Mouse (Mus musculus): ENCODE measurements around the gene Atp4a.

Atp4a gene

DNA sequence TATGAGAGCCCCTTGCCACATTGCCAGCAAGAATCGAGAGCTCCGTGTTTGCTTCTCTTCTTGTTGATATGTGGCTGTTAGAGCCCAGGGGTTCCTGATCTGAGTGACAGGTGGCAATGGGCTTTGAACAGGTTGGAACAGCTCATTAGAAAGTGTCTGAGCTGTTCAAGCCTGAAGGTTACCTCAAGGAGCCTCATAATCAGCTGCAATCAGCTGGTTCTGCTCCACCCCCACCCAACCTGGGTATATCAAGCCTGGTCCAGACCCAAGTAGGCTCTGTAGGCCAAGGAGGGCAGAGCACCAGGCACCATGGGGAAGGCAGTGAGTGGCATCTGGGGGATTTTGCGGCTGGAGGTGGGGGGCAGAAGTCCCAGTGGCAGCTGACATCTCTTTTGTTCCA lies at the start of gene Atp4a:
Gene Atp4a (plus strand): TSS at position 268 of the 400 bp plus-strand sequence.
- peak; percentile 45 for DNase-seq

DNA sequence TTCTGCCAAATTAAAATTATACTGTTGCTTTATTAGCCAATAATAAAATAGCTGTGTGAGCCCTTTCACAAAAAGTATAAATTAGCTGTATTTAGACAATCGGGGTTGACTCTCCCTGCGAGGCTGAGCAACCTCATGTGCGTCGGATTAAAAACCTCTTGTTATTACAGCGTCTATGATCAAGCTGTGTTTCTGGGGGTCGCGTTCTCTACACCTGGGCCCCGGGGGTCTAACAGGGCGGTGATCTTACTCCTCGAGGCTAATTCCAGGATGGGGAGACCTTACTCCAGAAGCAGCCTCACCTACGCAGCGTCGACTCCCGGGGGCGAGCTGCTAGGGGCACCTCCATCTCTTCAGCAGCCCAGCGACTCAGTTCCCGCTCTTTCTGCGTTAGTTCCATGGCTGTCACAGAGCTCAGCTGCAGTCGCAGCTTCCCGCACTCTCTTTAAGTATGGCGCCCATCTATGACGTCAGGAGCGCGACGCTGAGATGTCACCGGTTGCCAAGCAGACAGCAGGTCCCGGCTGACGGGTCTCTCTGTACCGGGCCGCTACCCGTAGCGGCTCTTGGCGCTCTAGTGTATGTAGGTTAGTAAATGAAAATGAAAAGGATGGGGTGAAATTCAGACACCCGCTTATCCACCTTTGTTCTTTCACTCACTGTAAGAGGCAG lies 47.3 kb upstream of the Atp4a start, which contains the start of gene Haus5:
Gene Haus5 (minus strand): TSS at position 466 of the 672 bp plus-strand sequence.
- peak; percentile 85 for DNase-seq

DNA sequence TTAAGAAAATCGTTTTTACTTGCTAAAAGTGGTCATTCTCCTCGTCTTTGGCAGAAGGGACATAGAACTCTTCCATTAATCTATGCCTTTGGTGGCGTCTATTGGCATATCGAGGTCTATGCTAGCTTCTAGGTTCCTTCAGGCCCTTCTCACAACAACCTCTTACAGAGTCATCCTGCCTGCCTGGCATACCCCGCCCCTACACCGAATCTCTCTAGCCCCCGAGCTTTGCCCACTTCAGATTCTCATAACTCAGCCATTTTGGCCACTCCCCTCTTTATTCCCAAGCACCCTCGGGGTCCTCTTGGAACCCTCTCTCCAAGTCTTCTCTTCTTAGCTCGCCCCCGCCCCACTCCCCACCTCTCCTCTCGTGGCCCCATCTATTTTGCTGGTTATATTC lies 46.7 kb upstream of the Atp4a start:
- no peak for DNase-seq

DNA sequence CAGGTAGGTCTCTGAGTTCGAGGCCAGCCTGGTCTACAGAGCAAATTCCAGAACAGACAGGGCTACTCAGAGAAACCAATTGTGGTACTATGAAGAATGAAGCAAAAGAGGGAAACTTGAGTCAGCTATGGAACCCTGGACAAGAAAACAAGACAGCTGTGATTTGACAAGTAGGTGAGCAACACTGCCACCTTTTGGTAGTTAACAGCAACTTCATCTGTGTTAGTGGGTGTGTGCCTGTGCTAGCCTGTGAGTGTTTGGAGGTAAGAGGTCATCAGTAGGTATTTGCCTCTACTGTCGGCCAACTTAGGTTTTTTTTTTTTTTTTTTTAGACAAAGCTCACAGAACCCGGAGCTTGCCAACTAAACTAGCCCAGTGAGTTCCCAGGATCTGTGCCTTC lies 42.8 kb upstream of the Atp4a start:
- no peak for DNase-seq

DNA sequence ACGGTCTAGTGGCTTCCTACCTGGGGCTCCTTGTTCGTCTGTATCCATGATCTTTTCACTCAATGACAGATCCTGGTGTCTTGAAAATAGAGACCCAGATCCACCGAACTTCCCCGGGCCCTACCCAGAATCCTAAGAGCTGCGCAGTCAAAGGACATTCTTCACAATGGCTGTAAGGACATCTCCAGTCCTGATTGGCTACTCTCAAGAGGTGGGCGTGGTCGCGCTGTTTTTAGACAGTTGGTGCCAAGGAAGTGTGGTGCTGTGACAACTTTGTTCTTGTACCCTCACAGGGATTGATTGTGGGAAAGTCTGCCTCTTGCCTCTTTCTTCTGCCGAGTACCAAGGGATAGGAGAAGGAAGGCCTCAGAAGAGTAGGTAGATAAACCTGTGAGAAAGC lies 40.5 kb upstream of the Atp4a start, which contains the start of gene Pmis2:
Gene Pmis2 (minus strand): TSS at position 126 of the 400 bp plus-strand sequence.
- DNase-seq: no peak

DNA sequence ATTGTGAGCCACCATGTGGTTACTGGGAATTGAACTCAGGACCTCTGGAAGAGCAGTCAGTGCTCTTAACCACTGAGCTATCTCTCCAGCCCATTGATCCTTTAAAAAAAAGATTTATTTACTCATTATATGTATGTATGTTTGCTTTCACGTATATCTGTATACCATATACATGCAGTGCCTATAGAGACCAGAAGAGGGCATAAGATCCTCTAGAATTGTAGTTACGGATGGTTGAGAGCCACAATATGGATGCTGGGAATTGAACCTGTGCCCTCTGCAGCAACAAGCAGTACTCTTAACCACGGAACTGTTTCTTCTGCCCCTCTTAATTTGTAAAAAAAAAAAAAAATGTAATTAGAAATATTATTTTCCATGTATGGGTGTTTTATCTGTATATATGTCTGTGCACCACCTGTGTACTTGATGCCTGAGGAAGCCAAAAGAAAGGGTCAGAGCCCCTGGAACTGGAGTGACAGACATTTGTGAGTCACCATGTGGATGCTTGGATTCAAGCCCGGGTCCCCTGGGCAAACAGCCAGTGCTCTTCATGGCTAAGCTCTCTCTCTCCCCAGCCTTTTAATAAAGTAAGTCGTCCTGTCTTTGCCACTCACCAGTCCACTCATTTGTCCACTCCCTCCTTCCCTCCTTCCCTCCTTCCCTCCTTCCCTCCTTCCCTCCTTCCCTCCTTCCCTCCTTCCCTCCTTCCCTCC lies 33.6 kb upstream of the Atp4a start:
- DNase-seq: no peak

DNA sequence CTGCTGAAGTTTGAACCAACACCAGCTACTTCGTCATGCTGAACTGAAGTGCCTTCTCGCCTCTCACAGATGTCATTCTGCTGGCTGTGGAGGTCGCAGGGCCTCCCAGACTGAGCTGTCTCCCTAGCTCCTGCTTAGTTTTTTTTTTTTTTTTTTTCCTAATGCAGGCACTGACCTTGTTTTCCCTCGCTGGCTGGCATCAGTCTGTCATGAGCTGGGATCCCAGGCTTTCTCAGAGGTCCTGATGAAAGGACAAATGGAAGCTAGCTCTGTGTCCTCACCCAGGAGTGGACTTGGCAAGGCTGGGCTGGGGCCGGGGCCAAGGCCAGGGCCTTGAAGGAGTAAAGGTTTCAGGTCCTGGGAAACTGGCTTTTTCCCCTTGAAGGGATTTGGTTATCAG lies 30.1 kb upstream of the Atp4a start:
- DNase-seq: no peak

DNA sequence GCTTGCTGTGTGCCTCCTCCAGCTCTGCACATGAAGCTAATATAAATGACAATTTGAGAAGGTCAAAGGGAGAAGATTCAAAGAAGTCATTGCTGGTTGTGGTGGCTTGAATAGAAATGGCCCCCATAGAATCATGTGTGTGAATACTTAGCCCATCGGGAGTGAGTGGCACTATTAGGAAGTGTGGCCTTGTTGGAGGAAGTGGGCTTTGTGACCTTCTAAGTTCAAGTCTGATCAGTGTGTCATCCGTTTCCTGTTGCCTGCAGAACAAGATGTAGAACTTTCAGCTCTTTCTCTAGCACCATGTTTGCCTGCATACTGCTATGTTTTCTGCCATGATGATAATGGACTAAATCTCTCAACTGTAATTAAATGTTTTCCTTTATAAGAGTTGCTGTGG lies 28.6 kb upstream of the Atp4a start:
- no peak for DNase-seq

DNA sequence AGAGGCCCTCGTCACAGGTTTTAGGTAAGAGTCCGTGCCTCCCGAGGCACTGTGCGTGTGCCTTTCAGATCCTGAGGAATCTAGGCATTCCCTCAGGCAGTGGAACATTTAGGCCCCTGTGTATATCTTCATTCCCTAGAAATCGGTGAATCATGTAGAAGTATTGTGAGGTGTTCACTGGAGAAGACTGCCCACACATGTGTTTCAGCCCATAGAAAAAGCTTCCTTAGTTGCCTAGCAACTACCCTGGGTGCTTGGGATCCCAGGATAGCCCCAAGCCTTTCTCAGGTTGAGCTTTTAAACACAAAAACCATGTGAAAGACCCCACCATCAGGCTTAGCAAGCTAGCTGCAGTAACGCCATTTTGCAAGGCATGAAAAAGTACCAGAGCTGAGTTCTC lies 23.7 kb upstream of the Atp4a start:
- DNase-seq: no peak

DNA sequence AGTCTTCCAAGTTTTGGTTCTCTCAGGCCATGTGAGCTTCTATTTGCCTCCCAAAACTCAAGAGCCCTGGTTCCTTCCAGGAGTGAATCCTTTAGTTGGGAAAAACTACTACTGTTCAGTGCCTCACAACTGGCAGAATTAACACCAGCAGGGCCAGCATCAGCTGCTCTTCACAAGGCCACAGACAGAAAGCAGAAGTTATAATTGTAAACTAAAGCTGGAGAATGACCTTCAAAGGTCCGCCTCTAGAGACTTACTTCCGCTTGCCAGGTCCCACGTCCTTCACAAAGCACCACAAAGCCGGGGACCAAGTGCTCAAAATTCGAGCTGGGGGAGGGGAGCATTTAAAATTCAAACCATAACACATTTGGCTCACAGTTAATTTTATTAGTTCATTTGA lies 13.9 kb upstream of the Atp4a start:
- DNase-seq: no peak

DNA sequence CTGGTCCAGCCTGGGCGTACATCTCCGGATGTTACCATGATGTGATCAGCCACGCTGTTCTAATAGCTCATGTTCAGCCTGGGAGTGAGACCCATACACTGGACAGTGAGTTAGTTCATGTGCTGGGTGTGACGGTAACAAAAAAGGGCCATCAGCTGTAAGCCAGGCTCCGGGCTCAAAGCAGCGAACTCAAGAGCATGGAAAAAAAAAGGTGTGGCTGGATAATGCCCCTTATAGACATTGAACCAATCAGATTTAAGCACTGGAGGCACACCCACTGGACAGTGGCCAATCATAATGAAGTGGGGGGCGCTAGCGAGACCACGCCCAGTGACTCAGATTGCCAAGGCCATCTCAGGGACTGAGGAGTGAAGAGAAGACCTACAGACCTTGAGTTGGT lies 13.4 kb upstream of the Atp4a start, which contains the start of gene 2200002J24Rik:
Gene 2200002J24Rik (plus strand): TSS at position 338 of the 400 bp plus-strand sequence.
- DNase-seq: peak; percentile 22

DNA sequence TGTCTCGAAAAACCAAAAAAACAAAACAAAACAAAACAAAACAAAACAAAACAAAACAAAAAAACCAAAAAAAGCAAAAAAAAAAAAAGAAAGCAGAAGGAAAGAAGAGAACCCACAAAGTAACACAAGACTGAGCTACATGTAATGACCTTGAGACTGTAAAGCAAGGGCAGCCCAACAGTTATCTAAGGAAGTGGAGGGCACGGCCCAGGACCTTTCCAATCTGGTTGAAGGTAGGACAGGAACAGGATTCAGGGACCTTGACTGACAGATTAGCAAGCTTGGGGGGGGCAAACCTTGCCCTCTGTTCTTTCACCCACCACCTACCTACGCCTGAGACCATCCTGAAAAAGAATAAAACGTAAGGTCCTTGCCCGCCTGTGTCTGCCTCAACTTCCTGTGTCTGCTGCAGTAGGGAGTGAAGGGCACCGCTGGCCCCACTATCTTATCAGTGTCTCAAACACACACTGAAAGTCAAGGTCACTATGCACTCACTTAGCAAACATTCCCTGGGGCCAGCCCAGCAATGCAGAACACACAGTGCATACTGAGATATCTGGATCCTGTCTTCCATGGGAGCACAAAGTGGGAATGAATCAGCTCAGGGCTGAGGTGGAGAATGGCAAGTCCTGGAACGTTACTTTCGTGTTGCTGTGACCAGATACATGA lies 5.7 kb upstream of the Atp4a start:
- no peak for DNase-seq

DNA sequence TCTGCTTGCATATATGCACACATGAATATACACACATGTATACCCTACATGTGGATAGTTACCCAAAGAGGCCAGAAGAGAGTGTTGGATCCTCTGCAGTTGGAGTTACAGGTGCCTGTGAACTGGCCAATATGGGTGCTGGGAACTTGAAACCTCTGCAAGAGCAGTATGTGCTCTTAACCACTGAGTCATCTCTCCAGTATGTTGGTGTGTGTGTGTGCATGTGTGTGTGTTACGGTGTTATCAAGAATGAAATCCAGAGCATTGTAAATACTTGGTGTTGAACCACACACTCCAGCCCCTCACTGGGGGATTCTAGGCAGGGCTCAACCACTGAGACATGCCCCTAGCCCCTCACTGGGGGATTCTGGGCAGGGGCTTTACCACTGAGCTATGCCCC lies 4.6 kb upstream of the Atp4a start:
- no peak for DNase-seq

DNA sequence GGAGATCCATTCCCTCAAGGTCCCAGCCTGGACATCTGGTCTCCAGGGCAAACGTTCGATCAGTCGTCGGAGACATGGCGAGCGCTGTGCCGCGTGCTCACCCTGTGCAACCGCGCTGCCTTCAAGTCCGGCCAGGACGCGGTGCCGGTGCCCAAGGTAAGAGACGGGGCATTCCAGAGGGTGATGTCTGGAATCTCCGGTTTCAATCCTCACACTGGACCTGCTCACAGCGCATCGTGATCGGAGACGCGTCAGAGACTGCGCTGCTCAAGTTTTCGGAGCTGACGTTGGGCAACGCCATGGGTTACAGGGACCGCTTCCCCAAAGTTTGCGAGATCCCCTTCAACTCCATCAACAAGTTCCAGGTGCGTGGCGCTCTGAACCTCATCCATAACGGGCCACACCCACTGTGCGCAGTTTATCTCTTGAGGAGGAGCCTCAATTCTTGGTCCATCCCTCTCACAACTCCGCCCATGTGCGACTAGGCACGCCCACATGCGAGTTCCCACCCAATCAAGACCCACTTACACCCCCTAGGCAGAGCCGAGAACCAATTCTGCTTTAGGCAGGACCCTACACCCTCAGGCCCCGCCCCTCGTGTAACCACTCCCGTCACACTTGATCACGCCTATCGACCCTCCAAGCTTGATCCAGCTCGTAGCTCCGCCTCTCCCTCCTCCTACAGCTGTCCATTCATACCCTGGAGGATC lies 5.2 kb downstream of the Atp4a start:
- peak; percentile 46 for DNase-seq

DNA sequence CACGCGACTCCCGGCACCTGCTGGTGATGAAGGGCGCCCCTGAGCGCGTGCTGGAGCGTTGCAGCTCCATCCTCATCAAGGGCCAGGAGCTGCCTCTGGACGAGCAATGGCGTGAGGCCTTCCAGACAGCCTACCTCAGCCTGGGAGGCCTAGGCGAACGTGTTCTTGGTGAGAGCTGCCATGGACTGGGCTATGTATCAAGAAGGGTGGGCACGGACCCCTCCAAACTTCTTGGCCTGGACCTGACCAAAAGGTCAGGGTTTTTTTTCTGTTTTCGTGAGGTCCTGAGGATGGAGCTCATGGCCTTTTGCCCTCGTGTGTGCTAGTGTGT lies 5.7 kb downstream of the Atp4a start:
- DNase-seq: no peak

DNA sequence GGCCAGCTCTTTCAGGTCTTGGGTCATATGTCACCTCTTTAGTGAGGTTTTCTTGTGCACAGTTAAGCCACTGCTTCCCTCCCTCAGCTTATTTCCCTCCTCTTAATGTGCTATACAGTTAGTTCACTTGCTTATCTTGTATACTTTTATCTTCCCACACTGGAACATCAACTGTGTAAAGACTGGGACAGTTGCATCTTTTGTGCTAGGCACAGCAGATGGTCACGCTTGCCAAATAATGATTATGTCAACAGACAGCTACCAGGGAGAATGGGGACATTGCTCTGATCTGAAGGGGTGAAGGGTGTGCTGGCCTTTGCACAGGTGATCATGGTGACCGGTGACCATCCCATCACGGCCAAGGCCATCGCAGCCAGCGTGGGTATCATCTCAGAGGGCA lies 7.7 kb downstream of the Atp4a start:
- no peak for DNase-seq

DNA sequence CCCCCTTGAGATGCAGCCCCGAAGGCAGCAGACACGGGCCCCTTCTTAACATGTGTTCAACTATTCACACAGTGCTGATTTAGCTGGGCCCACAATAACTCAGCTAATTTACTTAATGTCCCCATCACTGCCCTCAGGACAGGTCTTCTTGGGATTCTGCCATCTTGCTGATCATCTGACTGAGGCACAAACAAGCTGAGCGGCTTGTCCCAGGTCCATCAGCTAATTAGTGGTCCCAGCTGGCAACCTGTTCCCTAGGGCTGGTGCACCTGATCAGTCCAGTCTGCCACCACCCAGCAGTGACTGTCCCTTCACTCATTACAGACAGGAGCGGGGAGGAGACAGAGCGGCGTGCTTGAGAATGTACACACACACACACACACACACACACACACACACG lies 9.3 kb downstream of the Atp4a start:
- DNase-seq: no peak

DNA sequence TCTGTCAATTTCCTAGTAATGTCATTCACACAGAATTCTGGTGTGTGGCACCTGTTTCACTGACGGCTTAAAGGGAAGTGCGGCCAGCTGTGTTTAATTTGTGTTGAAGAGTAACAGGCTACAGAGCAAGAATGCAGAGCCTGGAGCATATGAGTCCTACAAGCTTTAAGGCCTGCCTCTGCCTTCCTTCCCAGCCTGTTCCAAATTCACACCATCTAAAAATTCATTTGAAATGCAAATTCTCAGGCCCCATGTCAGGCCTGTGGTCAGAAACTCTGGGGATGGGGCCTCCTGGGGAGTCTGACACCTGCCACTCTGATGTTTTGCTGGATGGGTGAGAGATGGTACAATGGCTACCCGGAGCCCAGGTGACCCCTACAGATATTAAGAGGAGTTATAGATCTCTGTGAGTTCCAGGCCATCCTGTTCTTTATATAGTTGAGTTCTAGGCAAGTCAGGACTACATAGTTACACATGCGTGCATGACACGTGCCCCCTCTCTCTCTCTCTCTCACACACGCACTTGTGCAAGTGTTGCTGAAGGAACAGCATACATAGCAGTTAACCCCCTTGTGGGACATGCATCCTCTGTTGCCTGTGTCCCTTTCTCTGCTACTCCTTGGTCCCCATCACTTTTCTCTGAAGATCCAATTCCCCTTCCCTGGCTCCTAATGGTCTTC lies 11.4 kb downstream of the Atp4a start:
- no peak for DNase-seq

DNA sequence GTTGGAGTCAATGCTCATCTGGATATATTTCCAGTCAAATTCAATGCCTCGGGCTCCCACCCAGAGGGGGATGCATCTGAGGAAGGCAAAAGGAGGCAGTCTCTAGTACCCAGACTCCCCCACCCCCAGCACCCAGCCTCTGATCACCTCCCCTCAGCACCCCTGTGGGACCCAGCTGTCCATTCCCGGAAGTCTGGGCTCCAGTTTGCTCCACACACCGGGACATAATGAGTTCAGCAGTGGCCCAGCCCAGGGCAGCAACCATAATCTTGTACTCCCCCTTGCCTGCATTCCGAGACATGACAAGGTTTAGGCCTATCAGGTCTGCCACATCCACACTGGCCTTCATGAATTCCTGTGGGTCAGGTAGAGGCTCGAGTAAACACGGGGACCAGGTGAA lies 16.2 kb downstream of the Atp4a start:
- no peak for DNase-seq

DNA sequence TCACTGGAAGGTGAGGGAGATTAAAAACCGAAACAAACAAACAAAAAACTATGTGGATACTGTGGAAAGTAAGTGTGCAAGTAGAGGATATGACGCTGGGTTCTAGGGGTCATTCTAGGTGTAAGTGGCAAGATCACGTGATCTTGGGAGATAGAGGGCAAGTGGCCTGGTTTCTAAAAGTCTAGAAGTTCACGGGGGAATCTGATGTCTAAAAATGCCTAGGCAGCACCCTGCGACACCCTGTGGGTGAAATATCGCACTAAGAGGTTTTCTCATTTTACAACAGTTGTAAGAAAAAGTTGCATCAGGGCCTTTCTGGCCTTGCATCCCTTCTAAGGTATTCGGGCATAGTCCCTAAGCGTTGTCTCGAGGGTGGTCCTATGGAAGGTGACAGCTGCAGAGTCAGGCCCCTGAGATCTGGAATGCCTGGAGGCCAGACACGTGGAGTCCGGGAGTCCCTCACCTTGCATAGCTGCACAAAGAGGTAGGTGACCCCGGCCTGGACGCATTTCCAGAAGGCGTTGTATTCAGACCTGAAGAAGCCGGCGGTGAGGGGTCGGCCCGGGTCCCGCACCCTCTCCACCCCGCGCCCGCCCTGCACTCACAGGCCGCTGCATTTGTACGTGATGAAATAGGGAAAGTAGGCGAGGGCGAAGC lies 16.9 kb downstream of the Atp4a start:
- no peak for DNase-seq

DNA sequence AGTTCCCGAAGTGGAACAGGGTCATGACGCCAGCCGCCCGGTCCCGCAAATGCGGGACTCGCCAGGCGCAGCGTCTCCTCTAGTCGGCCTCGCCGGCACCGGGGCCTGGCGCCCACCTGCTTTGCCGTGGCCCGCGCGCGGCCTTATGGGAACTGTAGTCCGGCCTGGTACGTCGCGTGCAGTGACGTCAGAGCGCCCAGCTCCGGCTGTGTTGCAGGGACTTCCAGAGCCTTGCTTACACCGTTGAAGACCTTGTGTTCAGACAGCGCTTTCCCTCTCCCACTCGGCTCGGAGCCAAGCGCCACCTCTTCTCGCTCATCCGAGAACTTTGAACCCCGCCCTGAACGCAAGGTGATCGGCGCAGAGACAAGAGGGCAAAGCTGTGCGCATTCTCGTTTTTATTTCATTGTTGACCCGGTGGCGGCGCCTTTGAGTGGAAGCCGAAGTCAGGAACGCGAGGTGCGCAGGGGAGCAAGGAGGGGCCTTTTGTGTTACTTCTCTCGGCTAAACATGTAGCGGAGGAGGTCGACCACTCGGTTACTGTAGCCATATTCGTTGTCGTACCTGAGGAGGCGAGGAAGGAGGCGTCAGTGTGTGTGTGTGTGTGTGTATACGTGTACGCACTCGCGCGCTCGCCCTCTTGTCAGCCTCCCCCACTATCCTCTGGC lies 17.5 kb downstream of the Atp4a start, which contains the start of gene Tmem147:
Gene Tmem147 (minus strand): TSS at position 145 of the 668 bp plus-strand sequence.
- peak; percentile 98 for DNase-seq
